Mouse (Mus musculus) NIH3T3 (cell line): ENCODE results near the gene D3Ertd751e.
A peak's percentile ranks its signal among the peaks of the same experiment; 100 is the strongest.

ENCODE experiments used
- DNase-seq: peaks from one replicate; pipeline ENCODE4 v3.0.0-alpha.2; 2012; ENCODE audit warnings: low read depth

Gene D3Ertd751e

DNA sequence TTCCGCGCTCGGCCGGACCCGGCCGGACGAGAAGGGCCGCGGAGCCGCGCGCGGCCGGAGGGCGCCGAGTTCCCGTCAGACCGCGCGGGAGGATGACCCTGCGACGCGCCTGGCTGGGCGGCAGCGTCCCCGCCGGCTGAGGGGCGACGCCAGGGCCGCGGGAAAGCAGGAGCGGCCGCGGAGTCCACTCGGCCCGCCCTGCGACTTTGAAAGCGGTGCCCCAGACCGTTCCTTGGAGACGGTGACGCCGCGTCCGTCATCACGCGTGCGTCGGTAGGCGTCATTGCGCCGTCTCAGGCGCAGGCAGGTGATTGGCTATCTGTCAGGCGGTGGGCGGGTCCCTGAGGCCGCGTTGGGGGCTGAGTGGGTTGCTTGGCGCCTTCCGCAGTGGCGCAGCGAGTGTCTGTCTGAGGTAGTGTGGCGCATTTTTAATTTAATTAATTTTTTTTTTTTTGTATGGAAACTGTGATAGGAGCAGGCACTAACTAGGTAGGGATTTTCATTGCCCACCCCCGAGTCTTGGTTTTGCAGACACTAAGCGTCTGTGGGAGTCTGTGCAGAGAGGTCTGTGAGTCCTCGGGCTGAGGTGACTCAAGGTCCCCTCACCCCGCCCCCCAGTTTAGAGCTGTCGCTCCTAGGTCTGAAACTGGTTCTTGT lies at the start of gene D3Ertd751e, which contains the start of gene Sclt1:
Gene D3Ertd751e, plus strand, starts transcription at position 334 of the 657 bp plus-strand sequence.
Gene Sclt1, minus strand, starts transcription at position 237 of the 657 bp plus-strand sequence.
- DNase-seq, result peak; percentile 99

DNA sequence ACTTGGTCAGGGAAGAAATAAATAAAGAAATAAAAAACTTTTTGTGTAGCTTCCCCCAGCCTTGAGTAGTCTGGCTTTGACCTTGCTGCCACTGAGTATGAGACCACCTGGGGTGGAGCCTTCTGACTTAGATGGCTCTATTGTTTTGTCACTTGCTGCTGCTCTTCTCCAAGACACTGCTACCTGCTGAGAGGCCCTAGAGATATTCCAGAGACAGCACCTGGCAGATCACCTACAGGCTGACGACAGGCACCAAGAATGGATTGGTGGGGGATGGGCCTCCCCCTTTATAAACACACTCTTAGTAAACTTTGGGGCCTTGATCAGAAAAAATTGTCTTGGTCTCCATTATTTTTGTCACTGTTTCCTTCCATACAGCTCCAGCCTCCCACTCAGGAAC lies 46.7 kb upstream of the D3Ertd751e start:
- no peak for DNase-seq

DNA sequence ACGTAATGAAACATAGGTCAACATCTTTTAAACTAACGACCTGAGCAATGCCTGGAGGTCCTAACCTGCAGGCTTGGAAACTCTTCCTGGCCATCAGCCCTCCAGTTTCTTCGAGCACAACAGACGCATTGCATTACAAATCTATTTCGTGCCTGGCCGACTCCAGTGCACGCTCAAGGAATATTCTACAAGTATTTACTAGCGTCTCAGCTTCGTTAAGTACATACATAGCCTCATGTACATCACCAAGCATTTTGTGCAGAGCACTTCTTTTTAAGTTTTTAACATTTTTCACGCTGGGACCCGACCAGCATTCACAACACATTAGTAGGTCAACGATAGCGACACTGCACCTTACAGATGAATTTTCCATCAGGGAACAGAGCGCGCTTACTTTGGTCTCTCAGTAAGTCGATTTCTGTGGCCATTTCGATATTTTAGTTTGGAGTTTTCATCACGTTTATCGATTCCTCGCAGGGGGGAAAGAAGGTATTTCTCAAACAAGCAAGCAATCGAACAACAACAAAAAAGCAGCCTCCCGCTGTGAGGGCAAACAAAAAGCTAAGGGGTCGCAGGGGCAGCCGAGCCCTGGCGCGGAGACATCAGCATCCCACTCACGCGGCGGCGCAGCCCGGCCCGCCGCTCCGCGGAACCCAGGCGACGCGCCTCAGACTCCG lies 672 bp upstream of the D3Ertd751e start:
- peak; percentile 28 for DNase-seq

DNA sequence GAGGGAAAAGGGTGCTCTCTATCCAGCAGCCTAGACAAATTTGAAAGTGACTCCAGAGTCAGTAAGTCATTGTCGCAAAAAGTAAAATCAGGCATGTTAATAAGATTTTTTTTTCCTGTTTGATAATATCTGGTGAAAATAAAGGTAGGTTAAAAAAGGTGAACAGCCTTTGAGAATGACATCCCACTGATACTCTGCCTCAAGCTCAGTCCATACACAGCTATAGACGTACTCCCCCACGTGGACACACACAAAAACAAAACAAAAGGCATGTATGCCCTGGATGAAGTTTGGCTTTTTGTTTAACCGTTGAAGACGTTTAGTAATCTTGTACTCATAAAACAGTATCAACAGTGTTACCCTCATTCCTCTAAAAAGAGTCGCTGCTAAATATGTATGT lies 1.0 kb downstream of the D3Ertd751e start:
- peak; percentile 62 for DNase-seq

DNA sequence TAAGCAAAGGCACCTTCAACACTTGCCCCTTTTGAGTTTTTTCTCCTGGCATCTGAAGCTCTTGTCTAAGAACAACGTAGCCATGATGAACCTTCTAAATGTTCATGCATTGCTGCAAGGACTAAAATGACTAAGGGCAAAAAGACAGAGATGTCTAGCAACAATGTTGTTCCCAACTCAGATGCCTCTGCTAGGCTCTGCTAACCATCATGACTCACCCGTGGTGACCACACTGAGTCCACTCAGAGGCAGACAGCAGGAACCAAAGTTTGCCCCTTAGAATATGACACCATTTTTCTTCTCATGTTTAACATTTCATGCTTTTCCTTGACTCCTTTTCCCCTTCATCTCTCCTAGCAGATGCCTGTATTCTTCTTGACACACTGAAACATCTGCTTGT lies 12.1 kb downstream of the D3Ertd751e start:
- peak; percentile 6 for DNase-seq

DNA sequence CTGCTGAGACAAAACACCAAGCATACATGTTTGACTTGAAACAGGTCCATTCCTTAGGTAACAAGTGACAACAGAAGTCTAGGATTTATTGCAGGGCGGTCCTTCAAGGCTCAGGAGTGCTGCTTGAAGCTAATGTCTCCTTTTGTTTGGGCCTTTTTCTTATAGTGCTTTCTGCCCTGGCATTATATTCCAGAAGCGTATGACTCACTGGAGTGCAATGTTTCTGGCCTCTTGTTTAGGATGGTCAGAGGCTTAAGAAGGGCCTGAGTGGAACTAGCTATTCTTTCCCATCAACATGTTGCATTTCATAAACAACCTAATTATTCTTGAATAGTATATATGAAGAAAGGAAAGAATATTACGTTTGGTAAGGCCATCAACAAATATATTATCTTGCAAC lies 19.7 kb downstream of the D3Ertd751e start:
- peak; percentile 47 for DNase-seq

DNA sequence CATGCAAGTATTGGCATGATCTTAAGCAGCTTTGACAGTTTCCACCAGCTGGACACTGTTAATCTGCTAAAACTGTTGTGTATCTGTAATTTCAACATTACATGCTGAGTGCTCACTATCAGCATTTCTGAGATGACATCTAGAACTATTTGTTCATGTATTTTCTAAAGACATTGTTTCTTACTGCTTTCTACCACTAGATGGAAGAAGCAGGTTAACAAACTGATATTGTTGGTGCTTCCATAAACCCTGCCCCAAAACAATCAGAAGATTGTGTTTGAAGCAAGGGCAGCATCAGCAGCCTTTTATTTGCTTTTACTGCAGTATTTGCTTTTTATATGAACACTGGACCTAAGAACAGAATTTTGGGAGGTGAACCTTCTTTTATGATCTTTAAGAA lies 70.0 kb downstream of the D3Ertd751e start:
- no peak for DNase-seq
